Mouse (Mus musculus): Measurements from ENCODE around the gene Hist1h2ab. TPM values are rescaled to one million over a fixed set of nuclear protein-coding genes. Genes with fewer than 3 reads are reported as not detected.
A peak's percentile ranks its signal among the peaks of the same experiment; 100 is the strongest.
"Not testable (repeated sequence)": the region's sequence is repeated elsewhere in the genome, so short reads cannot be mapped to it uniquely, and the experiment has no call there.

Hist1h2ab gene
- total RNA-seq, 2 experiments from 2014 or later, result 457 to 545 TPM

DNA sequence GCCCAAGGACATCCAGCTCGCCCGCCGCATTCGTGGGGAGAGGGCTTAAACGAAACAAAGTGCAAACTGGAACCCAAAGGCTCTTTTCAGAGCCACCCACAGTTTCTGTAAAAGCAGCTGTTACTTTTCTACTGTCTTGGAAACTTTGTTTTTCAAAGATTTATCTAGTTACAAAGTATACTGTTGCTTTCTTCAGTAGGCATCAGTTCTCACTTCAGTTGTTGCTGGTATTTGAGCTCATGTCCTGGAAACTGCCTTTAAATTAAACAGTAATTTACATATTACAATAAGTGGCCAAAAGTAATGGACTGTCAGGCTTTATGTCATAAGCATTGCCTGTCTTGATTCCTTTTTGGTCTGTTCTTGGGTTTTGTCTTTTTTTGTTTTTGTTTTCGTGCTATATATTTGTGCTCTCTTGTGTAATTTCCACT is 1.8 kb downstream of the Hist1h2ab start:
- no peak for DNase-seq (ENCODE audit: low spot score in 2 of 2)

DNA sequence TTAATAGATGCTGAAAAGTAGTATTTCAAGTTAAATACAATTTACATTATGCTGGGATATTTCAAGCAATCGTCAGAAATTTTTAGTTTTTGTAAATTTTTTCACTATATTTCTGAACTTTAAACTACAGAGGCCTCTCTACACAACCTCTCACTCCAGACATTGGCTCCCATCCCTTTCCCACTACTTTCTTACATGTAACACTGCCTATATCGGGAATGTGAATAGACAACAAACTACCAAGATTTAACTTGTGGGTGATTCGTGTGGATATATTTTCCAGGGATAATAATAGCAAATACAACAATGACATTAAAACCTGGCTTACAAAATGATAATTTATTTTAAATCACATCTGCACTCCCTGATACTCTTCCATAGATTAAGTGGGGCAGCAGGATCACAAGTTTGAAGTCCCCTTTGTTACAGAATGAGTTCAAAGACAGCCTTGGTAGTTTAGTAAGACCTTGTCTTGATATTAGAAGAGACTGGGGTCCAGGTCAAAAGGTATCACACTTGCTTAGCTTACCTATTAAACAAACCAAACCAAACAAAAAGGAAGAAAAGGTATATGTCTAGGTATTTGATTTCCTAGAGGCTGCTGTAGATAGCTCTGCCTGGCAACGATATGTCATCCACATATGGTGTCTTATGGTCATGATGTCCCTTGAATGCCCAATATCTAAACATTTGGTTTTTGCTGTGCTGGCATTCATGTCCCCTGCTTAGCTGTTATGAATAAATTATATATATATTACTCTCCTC is 2.6 kb downstream of the Hist1h2ab start:
- no peak for DNase-seq (ENCODE audit: low spot score in 2 of 2)

DNA sequence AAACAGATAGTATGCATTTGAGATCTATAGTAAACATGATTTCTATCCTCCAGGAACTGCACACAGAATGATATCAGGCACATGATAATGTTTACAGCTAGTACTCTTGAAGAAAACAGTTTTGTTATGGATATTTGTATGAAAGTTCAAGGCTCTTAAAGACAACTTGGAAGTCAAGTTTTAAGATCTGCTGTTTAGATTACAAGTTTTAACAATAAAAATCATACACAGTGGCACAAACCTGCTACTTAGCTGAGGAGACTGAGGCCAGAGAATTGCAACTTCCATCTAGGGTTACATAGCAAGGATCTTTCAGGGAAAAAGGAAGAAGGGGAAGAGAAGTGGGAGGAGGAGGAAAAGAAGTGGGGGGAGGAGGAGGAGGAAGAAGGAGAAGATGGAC is 4.1 kb downstream of the Hist1h2ab start:
- DNase-seq (ENCODE audit: low spot score in 2 of 2), result no peak

DNA sequence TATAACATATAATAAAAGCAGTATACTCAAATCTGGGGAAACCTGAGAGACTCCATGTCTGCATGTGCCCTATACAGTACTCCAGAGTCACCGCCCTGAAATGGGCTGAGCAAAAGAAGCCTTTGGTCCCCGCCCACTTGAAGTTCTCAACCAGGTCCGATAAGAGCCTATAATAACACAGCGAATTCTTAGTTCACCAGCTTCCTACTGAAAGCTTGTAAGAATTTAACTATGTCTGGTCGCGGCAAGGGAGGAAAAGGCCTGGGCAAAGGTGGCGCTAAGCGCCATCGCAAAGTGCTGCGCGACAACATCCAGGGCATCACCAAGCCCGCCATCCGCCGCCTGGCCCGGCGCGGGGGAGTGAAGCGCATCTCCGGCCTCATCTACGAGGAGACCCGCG is 5.9 kb downstream of the Hist1h2ab start, which contains the start of gene Hist1h4b:
Hist1h4b (plus strand) TSS at position 224 of the 400 bp plus-strand sequence.
- DNase-seq (ENCODE audit: low spot score in 2 of 2), result peak; percentile 54 to 75

DNA sequence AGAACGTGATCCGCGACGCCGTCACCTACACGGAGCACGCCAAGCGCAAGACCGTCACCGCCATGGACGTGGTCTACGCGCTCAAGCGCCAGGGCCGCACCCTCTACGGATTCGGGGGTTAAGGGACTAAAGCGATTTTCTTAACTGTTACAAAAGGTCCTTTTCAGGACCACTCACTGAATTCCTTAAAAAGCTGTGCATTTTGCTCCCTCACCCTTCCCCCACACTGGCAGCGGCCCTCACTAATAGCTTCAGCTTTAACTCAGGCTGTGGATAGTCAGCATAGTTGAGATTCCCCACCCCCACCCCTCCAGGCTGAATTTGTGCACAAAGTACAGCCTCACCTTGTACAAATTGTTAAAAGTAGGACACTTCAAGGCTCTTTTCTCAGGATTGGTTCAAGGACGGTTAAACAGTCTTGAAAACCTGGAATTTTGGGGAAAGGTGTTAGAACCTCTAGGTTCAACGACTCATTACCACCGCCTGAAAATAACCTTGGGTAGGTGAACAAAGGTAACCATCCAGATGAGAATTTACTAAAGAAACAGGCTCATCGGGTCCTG is 6.4 kb downstream of the Hist1h2ab start:
- no peak for DNase-seq (ENCODE audit: low spot score in 2 of 2)

DNA sequence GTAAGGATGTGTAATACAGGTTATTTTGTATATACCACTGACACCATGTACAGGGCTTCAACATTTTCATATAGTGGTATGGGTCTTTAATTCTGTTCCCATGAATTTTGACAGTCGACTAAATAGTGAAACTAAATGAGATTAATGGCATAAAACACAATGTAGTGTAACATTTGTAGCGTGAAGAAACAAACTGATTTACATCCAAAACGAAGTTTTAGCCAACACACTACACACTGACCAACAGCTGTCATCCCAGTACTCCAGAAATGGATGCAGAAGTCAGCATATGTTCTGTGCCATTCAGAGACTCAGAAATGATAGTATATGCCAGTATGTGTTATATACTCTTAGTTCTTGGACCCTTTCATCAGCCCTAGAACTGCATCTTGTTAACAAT is 7.0 kb downstream of the Hist1h2ab start:
- no peak for DNase-seq (ENCODE audit: low spot score in 2 of 2)

DNA sequence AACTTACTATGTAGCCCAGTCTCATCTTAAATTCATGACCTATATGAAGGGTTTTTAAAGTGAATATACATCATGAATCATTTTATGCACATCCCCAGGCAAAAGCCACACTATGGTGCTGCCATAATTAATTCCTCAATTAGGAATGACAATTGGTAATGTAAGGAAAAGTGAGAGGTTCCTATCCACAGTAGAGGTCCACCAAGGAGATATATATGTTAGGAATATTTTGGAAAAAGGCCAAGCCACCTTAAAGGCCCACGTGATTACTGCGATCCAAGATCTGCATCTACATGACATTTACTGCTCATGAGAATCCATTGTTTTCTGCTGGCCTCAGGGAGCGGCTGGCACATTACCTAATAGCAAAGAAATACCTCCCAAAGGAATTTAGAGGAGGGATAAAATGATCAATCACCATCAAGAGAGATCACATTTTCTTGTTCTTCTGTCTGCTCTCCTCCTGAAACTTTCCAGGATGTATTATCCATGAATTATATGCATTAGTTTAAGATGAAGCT is 8.4 kb downstream of the Hist1h2ab start:
- no peak for DNase-seq (ENCODE audit: low spot score in 2 of 2)

DNA sequence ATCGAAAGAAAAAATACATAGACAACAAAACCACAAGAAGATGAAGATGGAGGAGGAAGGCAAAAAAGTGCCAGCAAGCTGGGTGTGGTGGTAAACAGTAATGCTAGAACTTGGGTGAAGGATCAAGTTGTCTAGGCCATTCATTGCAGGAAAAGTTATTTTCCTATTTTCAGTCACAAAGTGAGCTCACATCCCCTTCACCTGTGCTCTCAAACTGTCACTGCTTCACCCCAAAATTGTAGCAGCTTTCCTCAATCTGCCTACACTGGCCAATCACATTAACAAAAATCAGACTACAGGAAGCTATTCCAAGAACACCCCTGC is 9.0 kb downstream of the Hist1h2ab start:
- DNase-seq (ENCODE audit: low spot score in 2 of 2), result no peak

DNA sequence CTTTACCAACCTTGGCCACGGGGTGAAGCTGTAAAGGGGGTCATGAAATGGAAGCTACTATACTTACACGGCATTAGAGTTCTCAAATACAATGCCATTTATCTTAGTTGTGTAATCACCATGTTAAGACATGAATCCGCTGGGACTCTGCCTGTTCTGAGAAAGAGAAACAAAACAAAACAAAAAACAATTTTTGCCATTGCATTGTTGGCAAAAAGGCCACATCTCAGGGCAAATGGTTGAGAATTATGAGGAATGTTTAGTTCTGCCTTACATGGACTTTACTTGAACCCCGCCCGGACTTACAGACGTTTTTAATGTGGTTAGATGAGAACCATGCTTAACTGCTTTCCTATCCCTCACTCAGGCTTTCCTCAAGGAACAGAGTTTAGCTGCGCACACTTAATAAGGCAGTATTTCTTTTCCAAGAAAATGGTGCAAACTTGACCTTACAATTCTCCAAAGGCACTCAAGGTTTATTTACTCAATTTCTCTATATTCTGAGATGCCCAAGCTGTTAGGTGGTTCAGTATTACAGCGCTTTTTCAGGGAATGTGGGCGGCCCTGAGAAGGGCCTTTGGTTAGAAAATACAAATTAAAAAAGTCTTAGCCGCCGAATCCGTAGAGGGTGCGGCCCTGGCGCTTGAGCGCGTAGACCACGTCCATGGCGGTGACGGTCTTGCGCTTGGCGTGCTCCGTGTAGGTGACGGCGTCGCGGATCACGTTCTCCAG is 9.5 kb downstream of the Hist1h2ab start:
- DNase-seq (ENCODE audit: low spot score in 2 of 2), result no peak

DNA sequence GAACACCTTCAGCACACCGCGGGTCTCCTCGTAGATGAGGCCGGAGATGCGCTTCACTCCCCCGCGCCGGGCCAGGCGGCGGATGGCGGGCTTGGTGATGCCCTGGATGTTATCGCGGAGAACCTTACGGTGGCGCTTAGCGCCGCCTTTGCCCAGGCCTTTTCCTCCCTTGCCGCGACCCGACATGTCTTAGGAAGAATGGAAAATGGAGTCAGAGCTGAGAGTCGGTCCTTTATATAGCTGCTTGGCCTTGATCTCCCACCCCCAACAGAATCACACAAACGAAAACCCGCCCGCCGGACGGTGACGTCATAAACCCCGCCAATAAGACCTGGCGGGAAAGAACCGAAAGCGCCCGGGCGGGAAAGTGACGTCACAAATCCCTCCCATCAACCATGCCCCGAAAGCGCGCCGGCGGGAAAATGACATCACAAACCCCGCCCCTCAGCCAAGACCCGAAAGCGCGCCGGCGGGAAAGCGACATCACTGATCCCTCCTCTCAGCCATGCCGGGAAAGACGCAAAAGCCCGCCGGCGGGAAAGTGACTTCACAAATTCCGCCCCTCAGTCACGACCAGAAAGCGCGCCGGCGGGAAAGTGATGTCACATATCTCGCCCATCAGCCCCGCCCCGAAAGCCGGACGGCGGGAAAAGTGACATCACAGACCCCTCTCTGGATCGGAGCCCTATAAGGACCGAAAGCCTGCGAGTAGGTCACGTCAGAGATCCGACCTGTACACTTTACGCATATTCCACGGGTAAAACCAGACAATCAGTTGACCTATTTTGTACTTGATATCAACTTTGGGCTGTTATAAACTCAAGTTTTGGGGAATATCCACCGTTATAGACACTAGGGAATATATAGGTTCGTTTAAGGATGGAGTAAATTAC is 10.3 kb downstream of the Hist1h2ab start, which contains the start of gene Hist1h4a:
Hist1h4a (minus strand) TSS at position 259 of the 893 bp plus-strand sequence.
- peak; percentile 95 to 98 for DNase-seq (ENCODE audit: low spot score in 2 of 2)

DNA sequence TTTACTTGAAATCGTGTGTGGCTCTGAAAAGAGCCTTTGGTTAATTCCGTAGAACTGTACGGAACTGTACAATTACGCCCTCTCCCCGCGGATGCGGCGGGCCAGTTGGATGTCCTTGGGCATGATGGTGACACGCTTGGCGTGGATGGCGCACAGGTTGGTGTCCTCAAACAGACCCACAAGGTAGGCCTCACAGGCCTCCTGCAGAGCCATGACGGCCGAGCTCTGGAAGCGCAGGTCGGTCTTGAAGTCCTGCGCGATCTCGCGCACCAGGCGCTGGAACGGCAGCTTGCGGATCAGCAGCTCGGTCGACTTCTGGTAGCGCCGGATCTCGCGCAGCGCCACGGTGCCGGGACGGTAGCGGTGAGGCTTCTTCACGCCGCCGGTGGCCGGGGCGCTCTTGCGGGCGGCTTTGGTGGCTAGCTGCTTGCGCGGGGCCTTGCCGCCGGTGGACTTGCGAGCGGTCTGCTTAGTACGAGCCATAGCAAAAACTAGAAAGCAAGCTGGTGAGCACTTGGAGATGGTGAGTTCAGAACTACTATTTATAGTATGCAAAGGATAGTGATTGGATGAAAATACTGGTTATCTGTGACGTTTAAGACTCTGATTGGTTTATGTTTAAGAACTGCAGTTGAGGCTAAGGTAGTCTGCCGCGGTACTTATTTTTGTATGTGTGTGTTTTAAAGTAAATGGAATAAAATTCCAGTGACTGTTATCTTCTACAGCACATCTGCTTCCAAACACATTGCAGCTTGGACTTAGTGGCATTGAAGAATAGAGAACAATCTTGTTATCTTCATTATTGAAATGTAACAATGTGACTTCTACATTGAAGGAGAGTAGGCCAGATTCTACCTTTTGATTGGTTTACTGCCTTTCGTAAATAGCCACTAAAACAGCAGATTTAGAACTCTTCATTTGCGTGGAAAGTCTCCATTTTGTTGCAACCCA is 11.2 kb downstream of the Hist1h2ab start, which contains the start of gene Hist1h3a:
Hist1h3a (minus strand) TSS at position 516 of the 951 bp plus-strand sequence.
- peak; percentile 30 to 32 for DNase-seq (ENCODE audit: low spot score in 2 of 2)

DNA sequence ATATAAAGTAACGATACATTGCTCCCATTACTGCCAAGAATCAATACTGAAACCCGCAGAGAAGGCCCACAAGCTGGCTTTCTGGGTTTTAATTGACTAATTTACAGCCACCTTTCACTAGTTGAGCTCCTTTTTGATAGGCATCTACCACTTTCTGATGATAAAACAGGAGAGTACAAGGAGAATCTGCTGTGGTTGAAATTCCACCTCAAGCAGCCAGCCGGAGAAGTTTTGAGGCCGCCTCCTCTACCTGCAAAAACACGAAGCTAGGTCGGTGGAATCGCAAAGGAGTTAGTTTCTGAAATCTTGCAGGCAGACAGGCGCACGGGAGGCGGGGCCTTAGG is 12.3 kb downstream of the Hist1h2ab start:
- DNase-seq (ENCODE audit: low spot score in 2 of 2), result no peak

DNA sequence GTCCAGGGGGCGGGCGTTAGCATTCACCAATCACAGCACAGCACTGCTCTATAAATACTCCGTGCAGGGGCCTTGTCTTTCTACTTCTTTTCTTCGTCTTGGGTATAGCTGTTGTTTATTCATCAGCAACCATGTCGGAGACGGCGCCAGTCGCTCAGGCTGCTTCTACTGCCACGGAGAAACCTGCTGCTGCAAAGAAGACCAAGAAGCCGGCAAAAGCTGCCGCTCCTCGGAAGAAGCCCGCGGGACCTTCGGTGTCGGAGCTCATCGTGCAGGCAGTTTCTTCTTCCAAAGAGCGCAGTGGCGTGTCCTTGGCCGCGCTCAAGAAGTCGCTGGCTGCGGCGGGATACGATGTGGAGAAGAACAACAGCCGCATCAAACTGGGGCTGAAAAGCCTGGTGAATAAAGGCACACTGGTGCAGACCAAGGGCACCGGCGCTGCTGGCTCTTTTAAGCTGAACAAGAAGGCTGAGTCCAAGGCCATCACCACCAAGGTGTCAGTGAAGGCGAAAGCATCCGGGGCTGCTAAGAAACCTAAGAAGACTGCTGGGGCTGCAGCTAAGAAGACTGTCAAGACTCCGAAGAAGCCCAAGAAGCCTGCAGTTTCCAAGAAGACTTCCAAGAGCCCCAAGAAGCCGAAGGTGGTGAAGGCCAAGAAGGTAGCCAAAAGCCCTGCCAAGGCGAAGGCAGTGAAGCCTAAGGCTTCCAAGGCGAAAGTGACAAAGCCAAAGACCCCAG is 12.8 kb downstream of the Hist1h2ab start, which contains the start of gene Hist1h1a:
Hist1h1a (plus strand) TSS at position 81 of the 738 bp plus-strand sequence.
- peak; percentile 54 to 61 for DNase-seq (ENCODE audit: low spot score in 2 of 2)

DNA sequence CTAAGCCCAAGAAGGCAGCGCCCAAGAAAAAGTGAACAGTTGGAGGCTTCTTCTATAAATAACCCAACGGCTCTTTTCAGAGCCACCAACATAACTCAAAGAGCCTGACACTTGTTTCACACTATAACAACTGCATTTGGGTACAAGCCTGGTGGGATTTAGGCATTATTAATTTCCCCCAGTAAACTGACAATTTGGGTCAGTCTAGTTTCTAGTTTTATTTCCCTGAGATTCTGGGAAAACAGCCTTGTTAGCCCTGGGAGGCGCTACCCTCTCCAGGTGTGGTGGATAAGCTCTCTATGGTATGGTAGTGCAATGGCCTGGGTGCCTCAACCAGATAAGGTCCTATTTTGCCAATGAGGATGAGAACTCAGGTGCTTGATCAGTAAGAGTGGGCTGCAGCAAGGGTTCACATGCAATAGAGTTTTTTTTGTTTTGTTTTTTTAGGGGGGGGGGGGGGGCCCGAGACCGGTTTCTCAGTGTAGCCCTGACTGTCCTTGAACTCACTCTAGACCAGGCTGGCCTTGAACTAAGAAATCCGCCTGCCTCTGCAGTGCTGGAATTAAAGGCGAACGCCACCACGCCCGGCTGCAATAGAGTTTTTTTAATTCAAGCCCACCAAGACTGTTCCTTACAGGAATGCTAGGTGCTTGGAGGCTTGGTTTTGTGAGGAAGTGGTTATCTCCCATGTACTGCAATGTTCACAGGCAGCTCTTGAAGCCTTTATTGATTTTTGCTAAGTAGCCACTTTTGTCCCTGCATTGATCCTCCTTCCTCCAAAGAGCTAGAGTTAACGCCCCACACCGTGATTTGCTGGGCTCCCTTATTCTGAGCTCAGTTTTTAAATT is 13.6 kb downstream of the Hist1h2ab start:
- DNase-seq (ENCODE audit: low spot score in 2 of 2), result no peak

DNA sequence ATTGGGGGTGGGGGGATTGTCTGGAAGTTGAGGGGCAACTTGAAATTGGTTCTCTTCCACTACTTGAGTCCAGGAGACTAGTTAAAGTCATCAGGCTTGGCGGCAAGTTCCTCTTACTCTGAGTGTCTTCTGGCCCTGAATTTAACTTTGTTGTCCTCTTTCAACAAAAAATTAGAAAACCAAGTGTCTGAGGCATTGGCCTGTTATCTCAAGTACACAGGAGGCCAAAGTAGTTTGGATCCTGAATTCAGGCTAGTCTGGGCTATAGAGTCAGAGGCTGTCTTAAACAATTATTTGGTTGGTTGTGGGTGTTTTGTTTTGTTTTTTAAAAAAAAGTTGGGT is 14.2 kb downstream of the Hist1h2ab start:
- DNase-seq (ENCODE audit: low spot score in 2 of 2), result no peak

DNA sequence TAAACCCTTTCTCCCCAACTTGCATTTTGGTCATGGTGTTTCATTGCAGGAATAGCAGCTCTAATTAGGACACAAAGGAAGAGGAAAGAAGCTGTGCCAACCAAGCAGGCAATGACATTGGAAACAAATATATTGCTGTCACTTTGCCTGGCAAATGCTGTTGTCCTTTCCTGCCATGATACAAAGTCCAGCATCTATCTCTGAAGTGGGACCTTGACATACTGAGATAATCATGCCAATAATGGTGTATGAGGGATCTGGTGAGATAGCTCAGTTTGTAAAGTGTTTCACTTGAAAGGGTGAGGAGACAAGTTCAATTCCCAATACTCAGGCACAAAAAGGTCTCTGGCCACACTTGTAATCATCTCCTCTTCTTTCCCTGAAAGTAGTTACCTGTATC is 15.8 kb downstream of the Hist1h2ab start:
- DNase-seq (ENCODE audit: low spot score in 2 of 2), result no peak

DNA sequence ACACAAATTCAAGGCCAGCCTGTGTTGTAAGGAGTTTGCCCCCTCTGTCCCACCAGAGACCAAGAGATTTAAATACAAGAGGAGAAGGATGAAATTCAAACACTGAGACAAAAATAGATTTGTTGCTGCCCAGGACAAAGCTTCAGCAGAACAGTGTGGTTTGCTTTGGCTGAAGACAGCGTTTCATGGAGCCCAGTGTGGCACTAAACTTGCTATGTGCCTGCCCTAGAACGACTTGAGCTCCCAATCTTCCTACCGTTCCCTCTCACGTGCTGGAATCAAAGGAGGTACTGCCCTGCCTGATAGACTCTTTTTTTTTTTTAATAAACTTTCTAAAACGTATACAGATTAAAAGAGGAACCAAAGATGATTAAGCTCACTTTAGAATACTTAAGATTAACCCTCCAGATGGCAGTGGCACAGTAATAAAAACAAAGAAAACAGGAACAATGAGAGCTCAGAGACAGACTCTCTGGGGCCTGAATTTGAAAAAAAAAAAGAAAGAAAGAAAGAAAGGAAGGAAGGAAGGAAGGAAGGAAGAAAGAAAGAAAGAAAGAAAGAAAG is 18.0 kb downstream of the Hist1h2ab start:
- no peak for DNase-seq (ENCODE audit: low spot score in 2 of 2)

DNA sequence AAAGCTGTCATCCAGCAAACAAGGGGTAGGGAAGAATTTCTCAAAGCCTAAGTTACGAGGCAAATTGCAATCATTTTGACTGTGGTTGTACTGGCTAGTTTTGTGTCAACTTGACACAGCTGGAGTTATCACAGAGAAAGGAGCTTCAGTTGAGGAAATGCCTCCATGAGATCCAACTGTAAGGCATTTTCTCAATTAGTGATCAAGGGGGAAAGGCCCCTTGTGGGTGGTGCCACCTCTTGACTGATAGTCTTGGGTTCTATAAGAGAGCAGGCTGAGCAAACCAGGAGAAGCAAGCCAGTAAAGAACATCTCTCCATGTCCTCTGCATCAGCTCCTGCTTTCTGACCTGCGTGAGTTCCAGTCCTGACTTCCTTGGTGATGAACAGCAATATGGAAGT is 18.7 kb downstream of the Hist1h2ab start, which contains the start of gene Trim38:
Trim38 (plus strand) TSS at position 301 of the 400 bp plus-strand sequence.
- not testable (repeated sequence) for DNase-seq (ENCODE audit: low spot score in 2 of 2)
